Mouse (Mus musculus): Measurements from ENCODE around the gene Rnf19b. TPM values are rescaled to one million over a fixed set of nuclear protein-coding genes. Genes with fewer than 3 reads are reported as not detected.

Rnf19b gene
- 7.9 and 8.4 TPM in 2 replicates for polyA plus RNA-seq (2016; fragmentation: Nextera tagmentation; extraction: Ambion mirVana)

GRCm38 (mm10) chr4:129058207-129059092 lies at the start of gene Rnf19b:
Gene Rnf19b (plus strand): TSS chr4:129058271.
- H3K27me3 ChIP-seq (replicated peaks; ENCODE audit: low read depth, poor library complexity, severe bottlenecking): no peaks in the 10 kb centered on the region
- H3K4me3 ChIP-seq: peak within 1 kb of the TSS; percentile 91
- WGBS: under 1% methylated on average over 107 of the region's 107 CpGs
- H3K9me3 ChIP-seq: no peaks in the 10 kb centered on the region
- H3K27ac ChIP-seq (replicated peaks): peak within 1 kb of the TSS; percentile 93
- peaks cover 29% of the 10 kb centered on the region for H3K4me1 ChIP-seq
- peak; percentile 68 for DNase-seq (ENCODE audit: low spot score)
- no peaks in the 10 kb centered on the region for H3K36me3 ChIP-seq (replicated peaks)

- Histone ChIP-seq H3K9me3 (no peaks in the 10 kb centered on the region), H3K27ac (replicated peaks) (no peak overlapping the region), H3K4me3 (no peak overlapping the region), H3K27me3 (replicated peaks; ENCODE audit: low read depth, poor library complexity, severe bottlenecking) (no peaks in the 10 kb centered on the region), H3K4me1 (peaks cover 5% of the 10 kb centered on the region), H3K36me3 (replicated peaks) (peaks cover 74% of the 10 kb centered on the region)
- no peak for DNase-seq (ENCODE audit: low spot score)
- 85% methylated on average over 3 of the region's 3 CpGs for WGBS
These were observed 49.4 kb upstream of the Rnf19b start for GRCm38 (mm10) chr4:129008672-129009071.

GRCm38 (mm10) chr4:129009521-129009920 lies 48.5 kb upstream of the Rnf19b start:
- H3K27ac ChIP-seq (replicated peaks): no peak overlapping the region
- 70% methylated on average over 5 of the region's 5 CpGs for WGBS
- H3K36me3 ChIP-seq (replicated peaks): peaks cover 68% of the 10 kb centered on the region
- H3K27me3 ChIP-seq (replicated peaks; ENCODE audit: low read depth, poor library complexity, severe bottlenecking): no peaks in the 10 kb centered on the region
- peaks cover 5% of the 10 kb centered on the region for H3K4me1 ChIP-seq
- no peak overlapping the region for H3K4me3 ChIP-seq
- no peak for DNase-seq (ENCODE audit: low spot score)
- no peaks in the 10 kb centered on the region for H3K9me3 ChIP-seq

GRCm38 (mm10) chr4:129011604-129012121 lies 46.4 kb upstream of the Rnf19b start:
- H3K36me3 ChIP-seq (replicated peaks): peaks cover 47% of the 10 kb centered on the region

GRCm38 (mm10) chr4:129013151-129013864 lies 44.8 kb upstream of the Rnf19b start:
- H3K27me3 ChIP-seq (replicated peaks; ENCODE audit: low read depth, poor library complexity, severe bottlenecking): no peaks in the 10 kb centered on the region
- WGBS: 64% methylated on average over 10 of the region's 10 CpGs
- H3K36me3 ChIP-seq (replicated peaks): peaks cover 30% of the 10 kb centered on the region
- H3K4me3 ChIP-seq: no peak overlapping the region
- no peak for DNase-seq (ENCODE audit: low spot score)
- no peak overlapping the region for H3K27ac ChIP-seq (replicated peaks)
- no peaks in the 10 kb centered on the region for H3K9me3 ChIP-seq
- H3K4me1 ChIP-seq: peaks cover 20% of the 10 kb centered on the region

More at GRCm38 (mm10) chr4:129011604-129012121, 46.4 kb upstream of the Rnf19b start:
- 58% methylated on average over 15 of the region's 15 CpGs for WGBS
- H3K9me3 ChIP-seq: no peaks in the 10 kb centered on the region
- no peak for DNase-seq (ENCODE audit: low spot score)
- H3K27ac ChIP-seq (replicated peaks): no peak overlapping the region
- no peak overlapping the region for H3K4me3 ChIP-seq
- H3K4me1 ChIP-seq: peaks cover 16% of the 10 kb centered on the region
- H3K27me3 ChIP-seq (replicated peaks; ENCODE audit: low read depth, poor library complexity, severe bottlenecking): no peaks in the 10 kb centered on the region

GRCm38 (mm10) chr4:129016329-129016728 lies 41.7 kb upstream of the Rnf19b start:
- 32% methylated on average over 4 of the region's 4 CpGs for WGBS
- Histone ChIP-seq H3K4me1 (peaks cover 15% of the 10 kb centered on the region), H3K36me3 (replicated peaks) (peaks cover 1% of the 10 kb centered on the region), H3K27me3 (replicated peaks; ENCODE audit: low read depth, poor library complexity, severe bottlenecking) (no peaks in the 10 kb centered on the region), H3K9me3 (no peaks in the 10 kb centered on the region), H3K4me3 (no peak overlapping the region), H3K27ac (replicated peaks) (no peak overlapping the region)
- DNase-seq (ENCODE audit: low spot score): peak; percentile 40

GRCm38 (mm10) chr4:129017150-129017549 lies 40.9 kb upstream of the Rnf19b start:
- no peaks in the 10 kb centered on the region for H3K36me3 ChIP-seq (replicated peaks)
- H3K4me3 ChIP-seq: no peak overlapping the region
- no peaks in the 10 kb centered on the region for H3K27me3 ChIP-seq (replicated peaks; ENCODE audit: low read depth, poor library complexity, severe bottlenecking)
- 88% methylated on average over 10 of the region's 10 CpGs for WGBS
- H3K9me3 ChIP-seq: no peaks in the 10 kb centered on the region
- H3K4me1 ChIP-seq: peaks cover 15% of the 10 kb centered on the region
- H3K27ac ChIP-seq (replicated peaks): no peak overlapping the region
- no peak for DNase-seq (ENCODE audit: low spot score)

- no peaks in the 10 kb centered on the region for H3K9me3 ChIP-seq
- no peak overlapping the region for H3K27ac ChIP-seq (replicated peaks)
- H3K4me3 ChIP-seq: no peak overlapping the region
- H3K27me3 ChIP-seq (replicated peaks; ENCODE audit: low read depth, poor library complexity, severe bottlenecking): no peaks in the 10 kb centered on the region
- no peak for DNase-seq (ENCODE audit: low spot score)
- H3K36me3 ChIP-seq (replicated peaks): no peaks in the 10 kb centered on the region
- 86% methylated on average over 9 of the region's 9 CpGs for WGBS
- peaks cover 15% of the 10 kb centered on the region for H3K4me1 ChIP-seq
These were observed 39.2 kb upstream of the Rnf19b start for GRCm38 (mm10) chr4:129018788-129019435.

GRCm38 (mm10) chr4:129019788-129020187 lies 38.3 kb upstream of the Rnf19b start:
- H3K27me3 ChIP-seq (replicated peaks; ENCODE audit: low read depth, poor library complexity, severe bottlenecking): no peaks in the 10 kb centered on the region
- DNase-seq (ENCODE audit: low spot score): no peak
- 85% methylated on average over 9 of the region's 9 CpGs for WGBS
- H3K9me3 ChIP-seq: no peaks in the 10 kb centered on the region
- H3K36me3 ChIP-seq (replicated peaks): no peaks in the 10 kb centered on the region
- no peak overlapping the region for H3K4me3 ChIP-seq
- H3K4me1 ChIP-seq: peaks cover 15% of the 10 kb centered on the region
- no peak overlapping the region for H3K27ac ChIP-seq (replicated peaks)

GRCm38 (mm10) chr4:129020454-129020853 lies 37.6 kb upstream of the Rnf19b start:
- H3K4me1 ChIP-seq: peaks cover 15% of the 10 kb centered on the region
- H3K36me3 ChIP-seq (replicated peaks): no peaks in the 10 kb centered on the region
- no peak overlapping the region for H3K4me3 ChIP-seq
- 77% methylated on average over 6 of the region's 6 CpGs for WGBS
- no peak overlapping the region for H3K27ac ChIP-seq (replicated peaks)
- DNase-seq (ENCODE audit: low spot score): no peak
- H3K27me3 ChIP-seq (replicated peaks; ENCODE audit: low read depth, poor library complexity, severe bottlenecking): no peaks in the 10 kb centered on the region
- no peaks in the 10 kb centered on the region for H3K9me3 ChIP-seq

GRCm38 (mm10) chr4:129021426-129021825 lies 36.6 kb upstream of the Rnf19b start:
- H3K36me3 ChIP-seq (replicated peaks): no peaks in the 10 kb centered on the region
- H3K27ac ChIP-seq (replicated peaks): no peak overlapping the region
- no peak overlapping the region for H3K4me3 ChIP-seq
- H3K4me1 ChIP-seq: peaks cover 7% of the 10 kb centered on the region
- H3K27me3 ChIP-seq (replicated peaks; ENCODE audit: low read depth, poor library complexity, severe bottlenecking): no peaks in the 10 kb centered on the region
- WGBS: 91% methylated on average over 3 of the region's 3 CpGs
- H3K9me3 ChIP-seq: no peaks in the 10 kb centered on the region
- no peak for DNase-seq (ENCODE audit: low spot score)

GRCm38 (mm10) chr4:129021886-129022285 lies 36.2 kb upstream of the Rnf19b start:
- Histone ChIP-seq H3K4me3 (no peak overlapping the region), H3K27ac (replicated peaks) (no peak overlapping the region), H3K4me1 (0 out of 2 replicates have a peak, but pooled peaks cover 4% of the 10 kb centered on the region), H3K27me3 (replicated peaks; ENCODE audit: low read depth, poor library complexity, severe bottlenecking) (no peaks in the 10 kb centered on the region), H3K36me3 (replicated peaks) (no peaks in the 10 kb centered on the region), H3K9me3 (no peaks in the 10 kb centered on the region)
- WGBS: 81% methylated on average over 4 of the region's 4 CpGs
- DNase-seq (ENCODE audit: low spot score): no peak
